Mouse (Mus musculus) WW6 (cell line): ENCODE results near the gene Avil.

Experiments used
- DNase-seq: peaks from one replicate; pipeline ENCODE4 v3.0.0-alpha.2; 2013; ENCODE audit warnings: low read depth, low spot score

Avil gene

GRCm38 (mm10) chr10:126980933-126981530 is 19.5 kb upstream of the Avil start:
- DNase-seq: no peak

- DNase-seq: no peak
Observed at GRCm38 (mm10) chr10:126981746-126982145, 18.8 kb upstream of the Avil start.

GRCm38 (mm10) chr10:126983193-126983725 is 17.2 kb upstream of the Avil start:
- DNase-seq: no peak

- no peak for DNase-seq
Observed at GRCm38 (mm10) chr10:126984189-126985004, 16.1 kb upstream of the Avil start.

GRCm38 (mm10) chr10:126985127-126985526 is 15.4 kb upstream of the Avil start:
- DNase-seq: no peak

- no peak for DNase-seq
Observed at GRCm38 (mm10) chr10:126985579-126985978, 14.9 kb upstream of the Avil start.

- no peak for DNase-seq
Observed at GRCm38 (mm10) chr10:126986541-126986961, 14.0 kb upstream of the Avil start.

GRCm38 (mm10) chr10:126987183-126988118 is 13.1 kb upstream of the Avil start:
- no peak for DNase-seq

GRCm38 (mm10) chr10:126988513-126989165 is 11.9 kb upstream of the Avil start:
- DNase-seq: no peak

GRCm38 (mm10) chr10:126990313-126991056 is 10.0 kb upstream of the Avil start:
- peak; percentile 62 for DNase-seq

- no peak for DNase-seq
Observed at GRCm38 (mm10) chr10:126991676-126992075, 8.8 kb upstream of the Avil start.

GRCm38 (mm10) chr10:126993621-126994020 is 6.9 kb upstream of the Avil start:
- DNase-seq: no peak

- DNase-seq: no peak
Observed at GRCm38 (mm10) chr10:126997340-126998113, 3.0 kb upstream of the Avil start.

GRCm38 (mm10) chr10:127001297-127001696 is 788 bp downstream of the Avil start:
- no peak for DNase-seq

GRCm38 (mm10) chr10:127002056-127002455 is 1.5 kb downstream of the Avil start:
- DNase-seq: no peak

- DNase-seq: no peak
Observed at GRCm38 (mm10) chr10:127002765-127003164, 2.3 kb downstream of the Avil start.

GRCm38 (mm10) chr10:127003334-127003733 is 2.8 kb downstream of the Avil start:
- no peak for DNase-seq

- no peak for DNase-seq
Observed at GRCm38 (mm10) chr10:127003806-127004205, 3.3 kb downstream of the Avil start.

GRCm38 (mm10) chr10:127016488-127016887 is 16.0 kb downstream of the Avil start:
- no peak for DNase-seq

GRCm38 (mm10) chr10:127017071-127017470 is 16.6 kb downstream of the Avil start:
- DNase-seq: no peak
